8 mouse cellular contexts compared by ENCODE assay signal in genomic region chr5:110839038-110839677, GRCm38 (mm10). TPM values are rescaled to one million over a fixed set of nuclear protein-coding genes. Genes with fewer than 3 reads are reported as not detected.
A peak's percentile ranks its signal among the peaks of the same experiment; 100 is the strongest.
DNase-seq lines count a peak whose midpoint lies in the region; ATAC-seq and TF ChIP-seq lines count a peak whose summit lies in the region.

No protein-coding gene starts in this region.

- H3K9ac ChIP-seq in intestine, embryonic 14.5 days (ENCODE audit: low read length): peak overlapping the region; percentile 73
- H3K9ac ChIP-seq in midbrain, postnatal 0 days (replicated peaks; ENCODE audit: low read length, poor library complexity, severe bottlenecking): peak overlapping the region; percentile 60

- H3K9me3 ChIP-seq in intestine, embryonic 14.5 days (ENCODE audit: control insufficient read depth, low read length): no peaks in the 10 kb centered on the region
- H3K9me3 ChIP-seq in midbrain, postnatal 0 days (ENCODE audit: low read length): no peaks in the 10 kb centered on the region

- TF ChIP-seq POLR2A in lung, adult 2 months (IDR thresholded peaks at IDR 0.05; ENCODE audit: borderline replicate concordance, extremely low read depth, low read depth, low read length): no peak
- TF ChIP-seq POLR2A in cortical plate, adult 2 months (IDR thresholded peaks at IDR 0.05; ENCODE audit: extremely low read depth, insufficient read depth, low read length): no peak

- H3K4me2 ChIP-seq in intestine, embryonic 14.5 days (ENCODE audit: low read length): peak overlapping the region; percentile 79
- peak overlapping the region; percentile 74 for H3K4me2 ChIP-seq in midbrain, postnatal 0 days (ENCODE audit: low read depth, low read length, poor library complexity, severe bottlenecking)

- H3K4me3 ChIP-seq in lung, adult 2 months (replicated peaks; ENCODE audit: extremely low read depth, low read depth, low read length): peak overlapping the region; percentile 85
- peak overlapping the region; percentile 74 for H3K4me3 ChIP-seq in cortical plate, adult 2 months (ENCODE audit: insufficient read depth, low read length)
- peak overlapping the region; percentile 62 for H3K4me3 ChIP-seq in intestine, embryonic 14.5 days (ENCODE audit: low read depth, low read length)
- peak overlapping the region; percentile 66 for H3K4me3 ChIP-seq in midbrain, postnatal 0 days (ENCODE audit: low read depth, low read length)

- peak overlapping the region; percentile 32 for H3K27ac ChIP-seq in cortical plate, adult 2 months (ENCODE audit: insufficient read depth, low read length)
- peak overlapping the region; percentile 59; the same call in 1 of the 2 replicates for H3K27ac ChIP-seq in intestine, embryonic 14.5 days (ENCODE audit: low read depth)
- peak overlapping the region; percentile 52 for H3K27ac ChIP-seq in midbrain, postnatal 0 days (ENCODE audit: low read depth, low read length)

- H3K27me3 ChIP-seq in intestine, embryonic 14.5 days (replicated peaks; ENCODE audit: control insufficient read depth, insufficient read depth, low read length): no peaks in the 10 kb centered on the region
- no peaks in the 10 kb centered on the region for H3K27me3 ChIP-seq in midbrain, postnatal 0 days (ENCODE audit: insufficient read depth, low read length)

- intact Hi-C loops in left cerebral cortex, postnatal 4 days (cut with DNase I): loop anchor here (5.0 to 10.0 kb wide), 2 partner anchors 83 to 416 kb away; no protein-coding TSS in a partner anchor
- intact Hi-C loops in gastrocnemius, postnatal 36 days (cut with DNase I): loop anchor here (5.0 kb wide), 2 partner anchors 52 to 418 kb away; no protein-coding TSS in a partner anchor

- WGBS in lung, adult 2 months: 5% methylated on average over 28 of the region's 28 CpGs
- 4% methylated on average over 28 of the region's 28 CpGs for WGBS in intestine, embryonic 14.5 days
- WGBS in midbrain, postnatal 0 days: 8% methylated on average over 28 of the region's 28 CpGs

- DNase-seq in lung, adult 2 months: no peak
- DNase-seq in lung, postnatal 36 days: no peak
- no peak for DNase-seq in intestine, embryonic 14.5 days (ENCODE audit: low spot score)
- DNase-seq in midbrain, postnatal 0 days (ENCODE audit: low spot score): no peak
- DNase-seq in left cerebral cortex, postnatal 4 days: no peak
- DNase-seq in layer of hippocampus, postnatal 25 days (ENCODE audit: extremely low spot score in 1 of 2, low spot score in 1 of 2): no peak
- DNase-seq in gastrocnemius, postnatal 36 days: no peak

- peaks cover 17% of the 10 kb centered on the region for H3K36me3 ChIP-seq in intestine, embryonic 14.5 days (ENCODE audit: control insufficient read depth, insufficient read depth, low read length)
- H3K36me3 ChIP-seq in midbrain, postnatal 0 days (ENCODE audit: insufficient read depth, low read length): no peaks in the 10 kb centered on the region

- peaks cover 4% of the 10 kb centered on the region; the same call in 1 of the 2 replicates for H3K4me1 ChIP-seq in lung, adult 2 months (ENCODE audit: control insufficient read depth, insufficient read depth, low read length)
- peaks cover 1% of the 10 kb centered on the region; the same call in 1 of the 2 replicates for H3K4me1 ChIP-seq in cortical plate, adult 2 months (ENCODE audit: control insufficient read depth, insufficient read depth, low read length)
- peaks cover 11% of the 10 kb centered on the region for H3K4me1 ChIP-seq in intestine, embryonic 14.5 days (replicated peaks; ENCODE audit: control insufficient read depth, insufficient read depth, low read length)
- H3K4me1 ChIP-seq in midbrain, postnatal 0 days (ENCODE audit: insufficient read depth, low read length): 0 out of 2 replicates have a peak, but pooled peaks cover 3% of the 10 kb centered on the region

- TF ChIP-seq CTCF in lung, adult 2 months (IDR thresholded peaks at IDR 0.05; ENCODE audit: insufficient read depth, low read length): no peak
- no peak for TF ChIP-seq CTCF in cortical plate, adult 2 months (IDR thresholded peaks at IDR 0.05; ENCODE audit: extremely low read depth, insufficient read depth, low read length)
- no peak for TF ChIP-seq CTCF in midbrain, postnatal 0 days (IDR thresholded peaks at IDR 0.05)

- ATAC-seq in intestine, embryonic 14.5 days (replicated peaks; ENCODE audit: low FRiP score, low TSS enrichment, low read depth): no peak; the same call in 1 of the 2 replicates
- peak; percentile 86 for ATAC-seq in midbrain, postnatal 0 days (ENCODE audit: low FRiP score)

RNA-seq across cellular contexts. Expression of gene Hscb, which starts 0.4 kb away (rescaled TPM):
- polyA plus RNA-seq in lung, adult 2 months (2012; rRNA removed): 13.5 and 15.5 TPM in 2 replicates
- 13.4 and 15.3 TPM in 2 replicates for polyA plus RNA-seq in cortical plate, adult 2 months (2012; rRNA removed)
- polyA plus RNA-seq in intestine, embryonic 14.5 days (2014; fragmentation: Nextera tagmentation; extraction: Ambion mirVana): 28.7 and 29.3 TPM in 2 replicates
- 9.6 and 13.4 TPM in 2 replicates for total RNA-seq in midbrain, postnatal 0 days (2014; rRNA removed)
- polyA plus RNA-seq in midbrain, postnatal 0 days (2015; fragmentation: Nextera tagmentation; extraction: Ambion mirVana): 9.2 and 9.8 TPM in 2 replicates
- 1 to 10 TPM; 6.3 to 8.0 TPM for total RNA-seq in left cerebral cortex, postnatal 4 days (2021)
- 10 to 100 TPM; 10.4 to 11.1 TPM for total RNA-seq in layer of hippocampus, postnatal 25 days (2021)
- total RNA-seq in gastrocnemius, postnatal 36 days (2021): 10 to 100 TPM; 12.3 to 14.1 TPM

RNA-seq across cellular contexts. Expression of gene Chek2, which starts 0.6 kb away (rescaled TPM):
- polyA plus RNA-seq in lung, adult 2 months (2012; rRNA removed): 3.3 and 4.4 TPM in 2 replicates
- 1.5 and 1.8 TPM in 2 replicates for polyA plus RNA-seq in cortical plate, adult 2 months (2012; rRNA removed)
- polyA plus RNA-seq in intestine, embryonic 14.5 days (2014; fragmentation: Nextera tagmentation; extraction: Ambion mirVana): 35.8 and 37.8 TPM in 2 replicates
- 3.2 and 27.2 TPM in 2 replicates for total RNA-seq in midbrain, postnatal 0 days (2014; rRNA removed)
- 1.9 and 2.6 TPM in 2 replicates for polyA plus RNA-seq in midbrain, postnatal 0 days (2015; fragmentation: Nextera tagmentation; extraction: Ambion mirVana)
- 1 to 10 TPM; 2.6 to 3.0 TPM for total RNA-seq in left cerebral cortex, postnatal 4 days (2021)
- total RNA-seq in layer of hippocampus, postnatal 25 days (2021): 1 to 10 TPM; 1.2 to 2.2 TPM
- total RNA-seq in gastrocnemius, postnatal 36 days (2021): 1 to 10 TPM; 1.1 to 1.3 TPM

RNA-seq across cellular contexts. Expression of gene Ulk1, which starts 29.3 kb away (rescaled TPM):
- 50.5 and 64.6 TPM in 2 replicates for polyA plus RNA-seq in lung, adult 2 months (2012; rRNA removed)
- polyA plus RNA-seq in cortical plate, adult 2 months (2012; rRNA removed): 56.4 and 57.8 TPM in 2 replicates
- 24.8 and 29.2 TPM in 2 replicates for polyA plus RNA-seq in intestine, embryonic 14.5 days (2014; fragmentation: Nextera tagmentation; extraction: Ambion mirVana)
- 69.8 and 75.4 TPM in 2 replicates for total RNA-seq in midbrain, postnatal 0 days (2014; rRNA removed)
- 17.8 and 21.1 TPM in 2 replicates for polyA plus RNA-seq in midbrain, postnatal 0 days (2015; fragmentation: Nextera tagmentation; extraction: Ambion mirVana)
- 100 to 1,000 TPM in 1 of 2 experiments, 10 to 100 TPM in 1; 94.5 to 101 TPM for total RNA-seq in left cerebral cortex, postnatal 4 days (2021)
- 10 to 100 TPM; 65.8 to 68.9 TPM for total RNA-seq in layer of hippocampus, postnatal 25 days (2021)
- total RNA-seq in gastrocnemius, postnatal 36 days (2021): 10 to 100 TPM; 46.3 to 49.4 TPM

RNA-seq across cellular contexts. Expression of gene Ttc28, which starts 40.4 kb away (rescaled TPM):
- 14.4 and 16.6 TPM in 2 replicates for polyA plus RNA-seq in lung, adult 2 months (2012; rRNA removed)
- 3.7 and 3.9 TPM in 2 replicates for polyA plus RNA-seq in cortical plate, adult 2 months (2012; rRNA removed)
- 13.0 and 14.0 TPM in 2 replicates for polyA plus RNA-seq in intestine, embryonic 14.5 days (2014; fragmentation: Nextera tagmentation; extraction: Ambion mirVana)
- 45.2 and 53.1 TPM in 2 replicates for total RNA-seq in midbrain, postnatal 0 days (2014; rRNA removed)
- polyA plus RNA-seq in midbrain, postnatal 0 days (2015; fragmentation: Nextera tagmentation; extraction: Ambion mirVana): 8.9 and 10.6 TPM in 2 replicates
- 100 to 1,000 TPM in 1 of 2 experiments, 10 to 100 TPM in 1; 97.3 to 112 TPM for total RNA-seq in left cerebral cortex, postnatal 4 days (2021)
- total RNA-seq in layer of hippocampus, postnatal 25 days (2021): 10 to 100 TPM; 11.3 to 13.3 TPM
- total RNA-seq in gastrocnemius, postnatal 36 days (2021): 10 to 100 TPM; 12.6 to 13.9 TPM

RNA-seq across cellular contexts. Expression of gene Pus1, which starts 58.7 kb away (rescaled TPM):
- polyA plus RNA-seq in lung, adult 2 months (2012; rRNA removed): 11.6 and 15.9 TPM in 2 replicates
- 19.6 and 20.1 TPM in 2 replicates for polyA plus RNA-seq in cortical plate, adult 2 months (2012; rRNA removed)
- polyA plus RNA-seq in intestine, embryonic 14.5 days (2014; fragmentation: Nextera tagmentation; extraction: Ambion mirVana): 36.4 and 40.4 TPM in 2 replicates
- total RNA-seq in midbrain, postnatal 0 days (2014; rRNA removed): 10.4 and 11.6 TPM in 2 replicates
- polyA plus RNA-seq in midbrain, postnatal 0 days (2015; fragmentation: Nextera tagmentation; extraction: Ambion mirVana): 16.3 and 17.5 TPM in 2 replicates
- total RNA-seq in left cerebral cortex, postnatal 4 days (2021): 10 to 100 TPM; 18.7 to 20.3 TPM
- 10 to 100 TPM; 18.0 to 19.2 TPM for total RNA-seq in layer of hippocampus, postnatal 25 days (2021)
- total RNA-seq in gastrocnemius, postnatal 36 days (2021): 1 to 10 TPM; 8.1 to 9.7 TPM
